Mouse (Mus musculus): ENCODE measurements around the gene Usp19.

- TF ChIP-seq POLR2A (IDR thresholded peaks at IDR 0.05; ENCODE audit: insufficient read depth, low read depth, low read length) (peak; percentile 54), CTCF (IDR thresholded peaks at IDR 0.05; ENCODE audit: insufficient read depth, low read depth, low read length) (no peak)
Observed at GRCm38 (mm10) chr9:108516380-108517251, 26.2 kb downstream of the Usp19 start, which contains the start of gene Qrich1.
